Mouse (Mus musculus): Measurements from ENCODE around the gene Gna11. TPM values are rescaled to one million over a fixed set of nuclear protein-coding genes. Genes with fewer than 3 reads are reported as not detected.

Gna11 gene
- total RNA-seq, 1 experiment = 53.4 TPM

DNA sequence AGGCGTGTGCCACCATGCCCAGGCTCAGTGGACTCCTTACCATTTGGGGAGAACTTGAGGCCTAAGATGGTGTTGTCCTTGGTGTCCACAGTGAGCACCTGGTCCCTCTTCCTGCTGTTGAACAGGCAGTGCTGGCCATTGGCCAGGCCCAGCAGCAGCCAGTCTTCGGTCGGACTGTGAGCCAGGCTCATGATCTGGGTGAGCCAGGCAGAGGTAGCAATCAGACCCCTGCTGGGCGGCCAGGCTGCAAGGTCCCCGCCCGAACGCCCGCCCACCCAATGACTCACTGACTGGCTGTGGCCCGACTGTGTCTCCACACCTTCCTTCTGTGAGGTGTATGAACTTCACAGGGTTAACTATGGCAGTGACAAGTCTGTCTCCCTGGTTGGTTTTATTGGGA is 46.9 kb upstream of the Gna11 start:
- Histone ChIP-seq H3K9ac (ENCODE audit: insufficient read depth, low read depth, low read length, poor library complexity, severe bottlenecking) (no peak overlapping the region), H3K4me3 (ENCODE audit: insufficient read depth in 1 of 2, low read depth in 1 of 2, low read length in 2 of 2, poor library complexity in 1 of 2, severe bottlenecking in 1 of 2) (no peak overlapping the region), H3K27ac (ENCODE audit: insufficient read depth, low read depth, low read length, poor library complexity, severe bottlenecking) (no peak overlapping the region), H3K9me3 (ENCODE audit: control insufficient read depth, insufficient read depth, low read depth, low read length) (no peaks in the 10 kb centered on the region), H3K4me1 (ENCODE audit: control insufficient read depth in 2 of 2, insufficient read depth in 2 of 2, low read length in 2 of 2, poor library complexity in 1 of 2) (peaks cover 13 to 31% of the 10 kb centered on the region in 2 experiments), H3K36me3 (ENCODE audit: control insufficient read depth, insufficient read depth, low read length, poor library complexity, severe bottlenecking) (no peaks in the 10 kb centered on the region)
- DNase-seq (ENCODE audit: low read depth, low spot score) = no peak
- TF ChIP-seq CHD2 (IDR thresholded peaks at IDR 0.05; ENCODE audit: low read depth, low read length) (no peak), ZNF384 (IDR thresholded peaks at IDR 0.05; ENCODE audit: low read depth, low read length) (no peak), MAFK (IDR thresholded peaks at IDR 0.05; ENCODE audit: insufficient read depth, low read depth, low read length) (no peak), HCFC1 (IDR thresholded peaks at IDR 0.05; ENCODE audit: borderline replicate concordance, insufficient read depth, low read length) (no peak), ZC3H11A (IDR thresholded peaks at IDR 0.05; ENCODE audit: borderline replicate concordance, low read depth, low read length) (no peak)
- in situ Hi-C loops (cut with MboI; ENCODE audit: low sequenced_read_pairs in 2 of 2, unreplicated experiment in 2 of 2) = no loop called here

DNA sequence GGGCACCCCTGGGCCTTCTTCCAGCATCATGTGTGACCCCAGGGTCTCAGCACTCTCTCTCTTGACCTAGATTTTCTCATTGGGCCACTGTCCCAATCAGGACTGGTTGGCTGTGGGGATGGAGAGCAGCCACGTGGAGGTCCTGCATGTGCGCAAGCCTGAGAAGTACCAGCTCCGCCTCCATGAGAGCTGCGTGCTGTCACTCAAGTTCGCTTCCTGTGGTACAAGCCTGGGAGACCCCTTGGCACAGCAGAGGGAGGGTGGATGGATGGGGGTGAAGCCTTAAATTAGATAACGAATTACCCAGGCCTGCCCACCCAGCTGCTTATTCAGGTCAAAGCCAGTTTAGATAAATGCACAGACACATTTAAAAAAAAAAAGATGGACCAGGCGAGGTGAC is 43.7 kb upstream of the Gna11 start:
- Histone ChIP-seq H3K27ac (ENCODE audit: insufficient read depth, low read depth, low read length, poor library complexity, severe bottlenecking) (no peak overlapping the region), H3K4me3 (ENCODE audit: insufficient read depth in 1 of 2, low read depth in 1 of 2, low read length in 2 of 2, poor library complexity in 1 of 2, severe bottlenecking in 1 of 2) (no peak overlapping the region), H3K9me3 (ENCODE audit: control insufficient read depth, insufficient read depth, low read depth, low read length) (no peaks in the 10 kb centered on the region), H3K36me3 (ENCODE audit: control insufficient read depth, insufficient read depth, low read length, poor library complexity, severe bottlenecking) (no peaks in the 10 kb centered on the region), H3K4me1 (ENCODE audit: control insufficient read depth in 2 of 2, insufficient read depth in 2 of 2, low read length in 2 of 2, poor library complexity in 1 of 2) (peaks cover 2 to 13% of the 10 kb centered on the region in 2 experiments; a peak in 2 of 4 replicates), H3K9ac (ENCODE audit: insufficient read depth, low read depth, low read length, poor library complexity, severe bottlenecking) (no peak overlapping the region)
- TF ChIP-seq CHD2 (IDR thresholded peaks at IDR 0.05; ENCODE audit: low read depth, low read length) (no peak), MAFK (IDR thresholded peaks at IDR 0.05; ENCODE audit: insufficient read depth, low read depth, low read length) (no peak), ZNF384 (IDR thresholded peaks at IDR 0.05; ENCODE audit: low read depth, low read length) (no peak), HCFC1 (IDR thresholded peaks at IDR 0.05; ENCODE audit: borderline replicate concordance, insufficient read depth, low read length) (no peak), ZC3H11A (IDR thresholded peaks at IDR 0.05; ENCODE audit: borderline replicate concordance, low read depth, low read length) (no peak)
- no peak for DNase-seq (ENCODE audit: low read depth, low spot score)
- in situ Hi-C loops (cut with MboI; ENCODE audit: low sequenced_read_pairs in 2 of 2, unreplicated experiment in 2 of 2) = no loop called here

DNA sequence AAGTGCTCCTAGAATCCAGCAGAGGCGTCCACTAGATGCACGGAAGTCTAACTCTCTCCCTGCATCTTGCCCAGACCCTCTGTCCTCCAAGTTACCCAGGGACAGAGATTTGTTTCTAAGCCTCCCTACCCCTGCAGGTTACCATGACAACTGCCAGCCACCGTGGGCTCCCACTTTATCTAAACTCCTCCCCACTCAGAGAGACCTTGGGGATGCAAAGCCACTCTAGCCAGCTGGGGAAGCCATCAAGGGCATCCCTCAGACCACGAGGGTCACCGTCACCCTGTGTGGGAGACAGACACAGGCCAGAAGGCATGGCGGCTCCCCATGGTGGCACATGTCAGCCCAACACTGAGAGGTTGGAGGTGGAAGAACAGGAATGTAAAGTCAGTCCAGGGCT is 38.4 kb upstream of the Gna11 start:
- DNase-seq (ENCODE audit: low read depth, low spot score) = no peak
- TF ChIP-seq ZC3H11A (IDR thresholded peaks at IDR 0.05; ENCODE audit: borderline replicate concordance, low read depth, low read length) = no peak
- no peak for TF ChIP-seq MAFK (IDR thresholded peaks at IDR 0.05; ENCODE audit: insufficient read depth, low read depth, low read length)
- TF ChIP-seq ZNF384 (IDR thresholded peaks at IDR 0.05; ENCODE audit: low read depth, low read length) = no peak
- no peak overlapping the region for H3K27ac ChIP-seq (ENCODE audit: insufficient read depth, low read depth, low read length, poor library complexity, severe bottlenecking)
- H3K9ac ChIP-seq (ENCODE audit: insufficient read depth, low read depth, low read length, poor library complexity, severe bottlenecking) = no peak overlapping the region
- no peaks in the 10 kb centered on the region for H3K36me3 ChIP-seq (ENCODE audit: control insufficient read depth, insufficient read depth, low read length, poor library complexity, severe bottlenecking)
- no peaks in the 10 kb centered on the region for H3K9me3 ChIP-seq (ENCODE audit: control insufficient read depth, insufficient read depth, low read depth, low read length)
- in situ Hi-C loops (cut with MboI; ENCODE audit: low sequenced_read_pairs in 2 of 2, unreplicated experiment in 2 of 2) = no loop called here
- H3K4me1 ChIP-seq (ENCODE audit: control insufficient read depth in 2 of 2, insufficient read depth in 2 of 2, low read length in 2 of 2, poor library complexity in 1 of 2) = peaks cover 0 to 12% of the 10 kb centered on the region in 2 experiments; a peak in 1 of 4 replicates
- no peak overlapping the region for H3K4me3 ChIP-seq (ENCODE audit: insufficient read depth in 1 of 2, low read depth in 1 of 2, low read length in 2 of 2, poor library complexity in 1 of 2, severe bottlenecking in 1 of 2)

DNA sequence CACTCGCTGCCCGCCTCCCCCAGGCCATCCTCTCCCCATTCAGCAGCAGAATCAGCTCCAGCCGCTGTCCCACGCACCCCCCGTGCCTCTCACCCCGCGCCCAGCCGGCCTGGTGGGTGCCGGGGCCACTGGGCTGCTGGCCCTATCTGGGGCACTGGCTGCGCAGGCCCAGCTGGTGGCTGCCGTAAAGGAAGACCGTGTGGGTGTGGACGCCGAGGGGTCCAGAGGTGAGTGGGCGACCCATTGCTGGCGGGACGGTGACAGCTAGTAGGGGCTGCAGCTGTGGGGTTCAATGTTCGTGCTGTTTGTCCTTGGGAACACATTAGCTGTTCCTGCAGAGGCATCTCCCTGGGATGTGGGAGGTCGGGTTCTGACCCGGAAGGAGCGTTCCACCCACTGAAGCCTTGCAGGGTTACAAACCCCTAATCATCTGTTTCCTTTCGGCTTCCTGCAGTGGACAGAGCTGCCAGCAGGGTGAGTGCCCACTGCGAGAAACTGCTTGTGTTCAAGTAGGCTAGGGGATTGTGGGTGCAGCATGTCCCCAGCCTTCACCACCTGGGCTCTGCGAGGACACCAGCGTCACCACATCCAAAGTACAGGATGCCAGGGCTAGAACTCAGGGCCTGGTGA is 35.6 kb upstream of the Gna11 start:
- DNase-seq (ENCODE audit: low read depth, low spot score) = no peak
- peaks cover 0 to 5% of the 10 kb centered on the region in 2 experiments; a peak in 1 of 4 replicates for H3K4me1 ChIP-seq (ENCODE audit: control insufficient read depth in 2 of 2, insufficient read depth in 2 of 2, low read length in 2 of 2, poor library complexity in 1 of 2)

More for the DNA sequence above, 35.6 kb upstream of the Gna11 start:
- in situ Hi-C loops (cut with MboI; ENCODE audit: low sequenced_read_pairs in 2 of 2, unreplicated experiment in 2 of 2) = no loop called here
- Histone ChIP-seq H3K9me3 (ENCODE audit: control insufficient read depth, insufficient read depth, low read depth, low read length) (no peaks in the 10 kb centered on the region), H3K36me3 (ENCODE audit: control insufficient read depth, insufficient read depth, low read length, poor library complexity, severe bottlenecking) (no peaks in the 10 kb centered on the region), H3K27ac (ENCODE audit: insufficient read depth, low read depth, low read length, poor library complexity, severe bottlenecking) (no peak overlapping the region), H3K4me3 (ENCODE audit: insufficient read depth in 1 of 2, low read depth in 1 of 2, low read length in 2 of 2, poor library complexity in 1 of 2, severe bottlenecking in 1 of 2) (peak overlapping the region in 1 of 2 experiments; percentile 38; a peak in 2 of 4 replicates), H3K9ac (ENCODE audit: insufficient read depth, low read depth, low read length, poor library complexity, severe bottlenecking) (no peak overlapping the region)
- no peak for TF ChIP-seq ZNF384 (IDR thresholded peaks at IDR 0.05; ENCODE audit: low read depth, low read length)
- TF ChIP-seq ZC3H11A (IDR thresholded peaks at IDR 0.05; ENCODE audit: borderline replicate concordance, low read depth, low read length) = no peak
- no peak for TF ChIP-seq MAFK (IDR thresholded peaks at IDR 0.05; ENCODE audit: insufficient read depth, low read depth, low read length)
- TF ChIP-seq CHD2 (IDR thresholded peaks at IDR 0.05; ENCODE audit: low read depth, low read length) = no peak
- no peak for TF ChIP-seq HCFC1 (IDR thresholded peaks at IDR 0.05; ENCODE audit: borderline replicate concordance, insufficient read depth, low read length)
